Mouse (Mus musculus) adrenal gland, postnatal 10 days (tissue): Measurements from ENCODE around the gene Zfp36l1. TPM values are rescaled to one million over a fixed set of nuclear protein-coding genes. Genes with fewer than 3 reads are reported as not detected.

Experiments
- DNase-seq: peaks from one replicate; pipeline ENCODE4 v3.0.0; 2021; ENCODE audit warnings: mixed read lengths
- total RNA-seq, 2 experiments: library from RNA; stranded (reverse); gene quantifications; 2 replicates each; pipeline ENCODE4 v1.2.3; 2021

Gene Zfp36l1
- total RNA-seq, 2 experiments from 2014 or later = 190 to 228 TPM

DNA sequence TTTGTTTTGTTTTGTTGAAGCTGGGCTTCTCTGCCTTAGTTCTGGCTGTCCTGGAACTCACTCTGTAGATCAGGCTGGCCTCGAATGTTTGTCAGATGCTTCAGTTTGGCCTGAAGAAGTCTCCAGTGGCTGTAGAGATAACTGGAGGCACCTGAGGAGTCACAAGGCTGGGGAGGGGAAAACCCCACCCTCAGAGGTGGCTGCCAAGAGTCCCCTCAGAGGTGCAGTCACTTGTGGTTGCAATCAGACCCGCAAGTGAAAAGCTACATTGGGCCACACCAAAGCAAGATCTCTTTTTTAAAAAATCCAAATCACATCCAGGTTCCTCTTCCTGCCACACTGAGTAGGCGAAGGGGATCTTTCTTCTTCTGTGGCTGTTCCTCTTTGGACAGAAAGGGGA is 43.8 kb downstream of the Zfp36l1 start:
- no peak for DNase-seq

DNA sequence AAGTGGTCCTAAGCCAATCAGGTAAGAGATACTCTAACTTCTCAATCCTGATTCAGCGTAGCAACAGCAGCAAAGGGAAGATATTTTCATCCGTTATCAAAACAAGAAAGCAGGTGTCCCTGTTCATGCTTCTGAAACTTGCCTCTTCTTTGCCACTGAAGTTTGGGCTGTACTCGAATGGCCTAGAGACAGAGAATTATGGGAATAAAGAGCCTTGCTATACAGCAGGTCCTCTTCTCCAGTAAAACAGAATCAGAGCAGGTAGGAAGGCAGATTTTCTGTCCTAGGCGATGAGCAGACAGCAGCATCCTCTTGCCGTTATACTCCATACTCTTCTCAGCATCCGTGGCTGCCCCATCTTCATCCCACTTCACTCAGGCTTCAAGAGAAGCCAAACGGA is 44.8 kb downstream of the Zfp36l1 start:
- DNase-seq = no peak

DNA sequence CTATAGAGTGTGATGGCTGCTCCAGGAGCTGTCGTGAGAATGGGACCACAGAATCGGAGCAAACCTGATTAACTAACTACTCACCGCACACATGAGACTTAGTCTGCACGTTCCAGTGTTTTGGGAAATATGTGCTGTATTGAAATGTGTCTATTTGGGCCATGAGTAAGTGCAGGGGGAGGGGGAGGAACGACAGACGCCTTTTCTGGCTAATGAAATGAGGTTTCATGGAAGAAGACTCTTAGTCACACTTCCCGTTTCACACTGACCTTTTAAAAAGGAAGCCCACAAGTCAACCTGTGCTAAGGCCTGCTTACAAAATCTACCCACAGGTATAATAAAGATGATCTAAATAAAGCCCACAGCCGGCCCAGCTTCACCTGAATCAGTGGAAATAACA is 47.8 kb downstream of the Zfp36l1 start:
- no peak for DNase-seq

DNA sequence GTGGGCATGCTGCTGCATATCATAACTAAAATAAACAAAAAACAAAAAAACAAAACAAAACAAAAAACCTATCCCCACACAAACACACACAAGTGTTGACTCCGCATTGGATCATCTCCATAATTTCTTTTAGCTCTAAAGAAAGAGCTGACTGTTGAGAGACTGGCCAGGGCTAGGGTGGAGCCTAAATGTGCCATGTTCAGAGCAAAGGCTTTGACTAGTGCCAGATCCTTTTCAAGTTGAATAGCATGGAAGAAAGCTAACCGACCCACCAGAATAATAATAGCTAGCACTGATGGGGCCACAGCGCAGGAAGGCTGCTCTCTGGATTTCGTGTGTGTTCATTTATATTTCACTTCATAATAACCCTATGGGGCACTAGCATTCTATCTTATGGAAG is 48.5 kb downstream of the Zfp36l1 start:
- DNase-seq = no peak

DNA sequence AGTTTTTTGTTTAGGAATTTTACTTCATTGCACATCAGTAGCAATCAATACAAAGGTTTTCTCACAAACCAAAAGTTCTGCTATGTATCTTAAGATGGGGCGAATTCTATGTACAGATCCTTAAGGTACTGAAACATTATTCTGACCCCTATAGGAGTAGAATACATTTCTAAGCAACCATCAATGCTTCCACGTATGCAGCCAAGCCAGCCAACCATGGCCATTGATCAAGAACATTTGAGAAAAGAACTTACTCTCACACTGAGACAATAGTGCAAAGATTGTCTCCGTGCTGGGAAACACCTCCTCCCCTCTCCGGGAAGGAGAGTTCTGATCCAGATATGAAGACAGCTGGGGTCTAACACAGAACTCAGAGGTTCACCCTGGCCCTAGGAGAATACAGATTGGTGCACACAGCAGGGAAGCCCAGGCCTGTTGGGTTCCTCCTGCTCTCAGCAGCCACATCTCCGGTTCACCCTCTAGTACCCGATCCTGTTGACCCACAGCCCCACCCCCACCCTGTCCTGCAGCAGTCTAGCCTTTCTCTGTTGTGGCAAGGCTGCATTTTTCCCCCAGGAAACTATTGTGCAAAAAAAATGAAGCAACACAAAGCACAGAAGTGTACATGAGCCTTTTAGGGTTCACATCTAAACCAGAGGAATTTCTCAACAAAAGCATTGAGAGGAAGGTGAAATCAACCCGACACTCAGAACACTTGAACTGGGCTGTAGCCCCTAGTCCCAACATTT is 49.2 kb downstream of the Zfp36l1 start:
- DNase-seq = no peak

DNA sequence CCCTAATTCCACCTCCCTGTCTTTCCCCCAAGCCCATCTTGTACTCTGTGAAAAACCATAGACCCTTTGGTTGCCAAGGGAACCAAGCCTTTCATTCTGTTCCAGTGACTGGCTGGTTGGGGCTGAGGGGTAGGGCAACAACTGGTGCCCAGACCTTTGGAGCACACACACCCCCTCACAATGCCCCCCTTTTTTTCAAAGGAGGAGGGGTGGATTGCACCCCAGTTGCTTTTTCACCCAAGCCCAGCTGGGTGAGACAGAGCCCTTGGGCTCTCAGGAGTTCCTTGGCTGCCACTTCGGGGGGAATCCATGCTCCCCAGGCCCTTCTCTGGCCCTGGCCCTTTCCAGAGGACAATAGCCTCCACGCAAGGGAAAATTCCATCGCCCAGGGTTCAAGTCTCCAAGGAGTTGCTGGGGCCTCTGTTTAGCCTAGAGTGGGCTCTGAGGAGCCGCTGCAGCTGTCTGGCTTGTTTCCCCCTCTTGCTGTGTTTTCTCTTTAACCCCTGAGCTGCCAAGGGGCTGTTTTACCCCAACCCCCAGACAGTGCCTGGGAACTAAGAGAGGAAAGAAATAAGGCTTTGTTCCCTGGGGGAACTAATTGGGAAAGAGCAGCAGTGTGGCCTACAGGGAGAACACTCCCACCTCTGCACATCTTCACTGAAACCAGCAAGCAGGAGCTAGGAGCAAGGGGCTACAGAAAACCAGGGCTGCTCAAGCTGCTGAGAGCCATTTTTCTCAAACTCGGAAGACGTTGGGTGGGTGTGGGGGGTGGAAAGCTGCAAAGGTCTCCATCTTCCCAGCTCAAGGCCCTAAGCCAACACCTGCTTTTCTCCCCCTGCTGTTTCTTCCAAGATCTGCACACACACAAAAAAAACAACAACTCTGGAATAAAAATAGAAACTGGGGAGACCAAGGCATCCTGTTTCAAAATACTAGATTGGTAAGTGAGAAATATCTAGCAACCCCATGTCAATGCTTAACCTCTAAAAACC is 50.1 kb downstream of the Zfp36l1 start:
- DNase-seq = no peak

DNA sequence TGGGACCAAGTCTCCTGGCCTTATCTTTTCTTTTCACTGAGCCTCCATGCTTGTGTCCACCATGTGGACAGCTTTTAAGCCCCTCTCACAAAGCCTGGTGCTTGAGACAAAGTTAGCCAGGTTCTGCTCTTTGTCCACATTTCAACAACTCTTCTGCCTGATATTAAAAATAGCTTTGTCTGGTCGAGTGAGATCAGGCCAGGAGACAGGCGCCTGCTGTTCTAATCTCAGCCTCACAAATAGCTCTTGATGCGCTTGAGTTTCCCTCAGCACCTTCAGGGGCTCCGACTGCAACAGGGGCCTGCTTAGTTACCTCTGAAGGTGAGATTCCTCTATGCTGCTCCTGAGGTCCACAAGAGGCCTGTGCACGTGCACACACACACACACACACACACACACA is 51.0 kb downstream of the Zfp36l1 start:
- no peak for DNase-seq

DNA sequence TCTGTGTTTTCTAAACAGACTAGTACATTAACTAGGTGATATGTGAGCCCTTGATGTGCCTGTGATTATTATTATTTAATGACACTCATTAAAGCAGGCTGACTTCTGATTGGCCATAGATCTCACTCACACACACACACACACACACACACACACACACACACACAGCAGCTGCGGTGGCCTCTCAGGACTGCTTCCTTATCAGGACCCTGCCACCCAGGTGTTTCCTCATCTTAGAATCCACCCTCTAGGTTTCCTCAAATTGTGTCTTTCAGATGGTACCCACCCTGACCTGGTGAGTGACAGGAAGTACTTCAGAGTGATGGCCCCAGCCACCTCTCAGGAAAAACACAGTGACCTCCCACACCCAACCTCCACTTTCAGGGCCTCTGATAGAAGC is 52.0 kb downstream of the Zfp36l1 start:
- peak; percentile 16 for DNase-seq

DNA sequence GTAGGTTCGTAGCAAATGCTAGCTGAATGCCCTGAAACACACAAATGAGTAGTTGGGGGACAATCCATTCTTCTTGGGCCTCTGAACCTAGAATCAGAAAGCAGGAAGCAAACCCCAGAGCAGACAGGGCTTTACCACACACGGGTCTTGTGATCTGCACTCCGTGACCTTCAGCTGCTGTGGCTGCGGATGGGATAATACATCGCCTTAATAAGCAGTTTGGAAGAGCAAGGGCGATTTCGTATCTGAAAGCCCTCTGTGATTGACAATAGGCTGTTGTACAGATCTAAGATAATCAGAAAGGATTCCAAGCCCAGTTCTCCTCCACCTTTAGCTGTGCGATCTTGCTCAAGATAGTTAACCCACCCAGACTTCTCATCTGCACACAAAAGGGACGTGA is 52.5 kb downstream of the Zfp36l1 start:
- peak; percentile 29 for DNase-seq

DNA sequence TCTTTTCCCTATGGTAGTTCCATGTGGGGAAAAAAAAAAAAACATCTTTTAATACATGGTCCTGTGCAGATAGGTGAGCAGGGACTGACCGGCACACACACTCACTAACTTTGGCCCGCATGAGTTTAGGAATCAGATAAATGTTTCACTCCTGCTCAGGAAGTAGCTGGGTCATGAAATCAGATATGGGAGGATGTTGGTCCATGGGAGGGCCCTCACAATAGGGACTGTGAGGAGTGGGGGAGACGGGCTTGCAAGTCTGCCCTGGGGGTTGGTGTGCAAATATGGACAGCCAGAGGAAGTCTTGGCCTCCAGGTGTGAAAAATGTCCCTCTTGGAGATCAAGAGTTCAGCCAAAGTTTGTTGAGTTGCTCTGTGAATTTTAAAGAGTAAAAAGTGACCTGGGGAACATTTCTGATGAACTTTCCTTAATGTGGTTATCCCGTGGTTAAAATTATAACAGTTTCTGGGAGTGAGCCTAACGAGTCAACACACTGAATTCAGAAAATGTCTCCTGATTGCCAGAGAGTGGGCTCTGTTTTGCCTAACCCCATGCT is 53.0 kb downstream of the Zfp36l1 start:
- DNase-seq = no peak

Other genes starting within 250 kb of the Zfp36l1 start
- 10 to 100 TPM; 49.3 to 53.7 TPM for gene Actn1, start 147.4 kb upstream of the Zfp36l1 start, total RNA-seq